Mouse (Mus musculus): ENCODE data around the gene Cpt2. TPM values are rescaled to one million over a fixed set of nuclear protein-coding genes. Genes with fewer than 3 reads are reported as not detected.

Cpt2 gene
- polyA plus RNA-seq, 1 experiment from 2014 or later = 40.5 TPM

DNA sequence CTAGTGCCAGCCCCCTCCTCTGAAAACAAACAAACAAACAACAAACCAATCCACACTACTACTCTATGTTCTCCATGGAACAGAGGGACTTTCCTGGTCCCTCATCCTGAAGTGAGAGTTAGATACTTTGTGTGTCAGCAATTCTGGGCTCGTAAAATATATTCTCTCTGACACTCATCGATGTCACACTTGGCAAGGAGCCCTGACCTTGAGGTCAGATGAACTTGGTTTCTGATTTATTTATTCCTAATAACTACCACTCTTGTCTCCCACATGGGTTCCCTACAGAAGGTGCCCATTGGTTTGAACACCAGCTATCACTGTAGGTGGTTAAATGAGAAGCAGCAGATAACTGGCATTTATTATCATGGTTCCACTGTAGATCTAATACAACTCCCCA is 3.1 kb downstream of the Cpt2 start:
- Histone ChIP-seq H3K4me3 (replicated peaks) (no peak overlapping the region), H3K27me3 (no peaks in the 10 kb centered on the region), H3K9me3 (replicated peaks) (no peaks in the 10 kb centered on the region), H3K4me1 (replicated peaks) (peaks cover 40% of the 10 kb centered on the region), H3K9ac (no peak overlapping the region), H3K4me2 (no peak overlapping the region), H3K36me3 (replicated peaks) (0 out of 2 replicates have a peak, but pooled peaks cover 4% of the 10 kb centered on the region), H3K27ac (replicated peaks) (no peak overlapping the region)
- WGBS (ENCODE audit: insufficient replicate concordance) = 78% methylated on average over 2 of the region's 2 CpGs
- no peak for ATAC-seq (ENCODE audit: insufficient read depth)

DNA sequence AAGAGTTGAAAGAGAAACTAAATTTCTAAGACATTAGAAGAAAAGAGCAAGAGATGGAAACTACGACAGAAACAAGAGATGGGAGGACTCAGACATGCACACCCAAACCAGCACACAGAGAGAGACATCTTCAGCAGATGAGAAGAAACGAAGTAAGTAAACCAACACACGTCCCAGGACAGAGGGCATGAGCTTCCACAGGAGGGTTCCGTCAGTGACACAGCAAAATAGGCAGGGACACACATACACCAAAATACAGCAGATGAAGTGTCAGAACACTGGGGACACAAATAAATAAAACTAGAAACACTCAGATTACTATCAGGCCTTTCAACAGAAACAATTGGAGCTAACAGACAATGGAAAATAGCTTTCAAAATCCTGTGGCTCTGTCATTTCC is 13.4 kb downstream of the Cpt2 start:
- WGBS (ENCODE audit: insufficient replicate concordance) = 83% methylated on average over 4 of the region's 4 CpGs
- no peak overlapping the region for H3K9ac ChIP-seq
- H3K36me3 ChIP-seq (replicated peaks) = peaks cover 78% of the 10 kb centered on the region
- ATAC-seq (ENCODE audit: insufficient read depth) = no peak
- no peak overlapping the region for H3K27ac ChIP-seq (replicated peaks)
- H3K4me2 ChIP-seq = no peak overlapping the region
- no peaks in the 10 kb centered on the region for H3K27me3 ChIP-seq
- H3K4me3 ChIP-seq (replicated peaks) = no peak overlapping the region
- H3K4me1 ChIP-seq (replicated peaks) = no peaks in the 10 kb centered on the region
- no peaks in the 10 kb centered on the region for H3K9me3 ChIP-seq (replicated peaks)

DNA sequence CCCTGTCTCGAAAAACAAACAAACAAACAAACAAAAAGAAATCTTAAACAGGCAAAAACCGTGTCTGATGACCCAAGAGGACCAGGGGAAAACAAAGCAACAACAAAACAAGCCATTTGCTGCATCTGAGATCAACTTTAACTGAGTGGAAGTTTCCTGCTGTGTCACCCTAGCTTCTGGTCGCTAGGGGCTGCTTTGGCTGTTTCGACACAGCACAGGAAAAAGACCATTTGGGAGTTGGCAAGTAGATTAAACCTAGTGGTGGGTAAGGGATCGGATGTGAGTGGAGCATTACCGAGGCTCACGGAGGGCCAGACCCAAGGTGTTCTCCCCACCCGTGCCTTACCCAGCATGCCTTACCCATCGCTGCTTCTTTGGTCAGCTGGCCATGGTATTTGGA is 16.8 kb downstream of the Cpt2 start:
- Histone ChIP-seq H3K9ac (no peak overlapping the region), H3K4me1 (replicated peaks) (peaks cover 3% of the 10 kb centered on the region), H3K4me2 (no peak overlapping the region), H3K9me3 (replicated peaks) (no peaks in the 10 kb centered on the region), H3K27me3 (no peaks in the 10 kb centered on the region), H3K36me3 (replicated peaks) (peaks cover 75% of the 10 kb centered on the region), H3K4me3 (replicated peaks) (no peak overlapping the region), H3K27ac (replicated peaks) (no peak overlapping the region)
- ATAC-seq (ENCODE audit: insufficient read depth) = no peak
- 69% methylated on average over 9 of the region's 9 CpGs for WGBS (ENCODE audit: insufficient replicate concordance)

DNA sequence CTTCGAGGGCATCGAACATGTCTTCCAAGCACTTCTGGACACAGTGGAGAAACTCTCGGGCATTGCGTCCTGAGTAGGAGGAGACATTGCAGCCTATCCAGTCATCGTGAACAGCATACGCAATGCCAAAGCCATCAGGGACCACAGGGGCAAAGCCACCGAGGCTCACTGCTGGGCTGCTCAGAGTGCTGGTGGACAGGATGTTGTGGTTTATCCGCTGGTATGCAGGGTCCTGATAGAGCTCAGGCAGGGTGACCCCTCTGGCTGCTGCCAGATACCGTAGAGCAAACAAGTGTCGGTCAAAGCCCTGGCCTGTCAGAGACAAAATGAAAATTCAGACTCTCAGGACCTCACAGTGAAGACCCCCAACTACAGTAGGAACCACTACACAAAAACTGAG is 19.2 kb downstream of the Cpt2 start:
- Histone ChIP-seq H3K27ac (replicated peaks) (no peak overlapping the region), H3K27me3 (no peaks in the 10 kb centered on the region), H3K9me3 (replicated peaks) (no peaks in the 10 kb centered on the region), H3K36me3 (replicated peaks) (peaks cover 54% of the 10 kb centered on the region), H3K4me3 (replicated peaks) (no peak overlapping the region), H3K9ac (no peak overlapping the region), H3K4me2 (no peak overlapping the region), H3K4me1 (replicated peaks) (peaks cover 11% of the 10 kb centered on the region)
- 35% methylated on average over 10 of the region's 10 CpGs for WGBS (ENCODE audit: insufficient replicate concordance)
- no peak for ATAC-seq (ENCODE audit: insufficient read depth)

DNA sequence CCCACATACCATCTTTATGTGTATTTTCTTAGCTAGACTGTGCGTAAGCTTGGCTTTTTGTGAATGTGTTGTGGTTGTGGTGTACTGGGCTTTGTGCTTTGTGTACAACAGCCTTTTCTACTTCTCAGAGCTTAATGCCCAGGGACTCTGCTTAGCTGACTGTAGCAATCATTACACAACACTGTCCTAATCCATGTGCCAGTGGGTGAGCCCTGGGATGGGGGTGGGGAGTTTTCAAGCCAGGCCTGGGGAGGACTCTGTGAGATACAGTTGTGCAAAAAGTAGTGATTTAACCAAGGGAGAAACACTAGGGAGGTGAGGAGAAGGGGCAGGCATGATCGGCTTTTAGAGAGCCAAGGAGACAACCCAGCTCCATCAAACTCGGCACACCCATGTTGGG is 23.2 kb downstream of the Cpt2 start:
- no peak overlapping the region for H3K9ac ChIP-seq

DNA sequence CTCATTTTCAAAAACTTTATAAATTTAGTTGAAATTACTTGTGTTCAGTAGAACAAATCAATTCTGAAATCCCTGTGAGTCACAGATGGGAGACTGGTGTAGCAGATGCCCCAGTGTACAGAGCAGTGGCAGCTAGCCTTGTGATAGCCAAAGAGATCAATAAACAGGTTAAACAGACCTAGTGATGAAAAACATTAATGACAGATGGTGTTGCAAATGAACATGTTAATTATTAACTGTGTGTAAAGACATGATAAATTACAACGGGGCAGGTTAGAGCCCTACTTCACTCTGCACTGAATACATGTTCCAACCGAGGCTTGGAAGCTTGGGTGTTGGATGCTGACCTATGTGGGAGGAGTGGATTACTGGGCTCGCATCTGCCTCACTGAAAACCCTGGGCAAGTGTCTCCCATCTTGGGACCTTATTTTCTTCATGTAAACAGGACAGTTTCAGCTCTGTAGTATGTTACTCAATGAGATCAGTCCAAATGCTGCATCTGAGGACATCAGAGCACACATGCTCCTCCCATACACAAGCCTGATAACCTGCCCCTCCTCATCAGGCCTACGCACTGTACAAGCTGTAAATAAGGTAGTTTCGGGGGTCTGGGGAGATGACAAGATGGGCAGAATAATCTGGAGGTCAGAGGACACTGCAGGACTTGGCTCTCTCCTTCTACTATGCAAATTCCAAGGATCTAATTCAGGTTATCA is 24.0 kb downstream of the Cpt2 start:
- peaks cover 11% of the 10 kb centered on the region for H3K4me1 ChIP-seq (replicated peaks)
- no peaks in the 10 kb centered on the region for H3K27me3 ChIP-seq
- ATAC-seq (ENCODE audit: insufficient read depth) = peak; percentile 67
- H3K9ac ChIP-seq = no peak overlapping the region
- H3K9me3 ChIP-seq (replicated peaks) = no peaks in the 10 kb centered on the region
- WGBS (ENCODE audit: insufficient replicate concordance) = 56% methylated on average over 5 of the region's 5 CpGs
- peak overlapping the region; percentile 33; the same call in 1 of the 2 replicates for H3K4me2 ChIP-seq
- H3K36me3 ChIP-seq (replicated peaks) = peaks cover 44% of the 10 kb centered on the region
- no peak overlapping the region for H3K4me3 ChIP-seq (replicated peaks)
- H3K27ac ChIP-seq (replicated peaks) = peak overlapping the region; percentile 70

More for the DNA sequence above, 23.2 kb downstream of the Cpt2 start:
- Histone ChIP-seq H3K27me3 (no peaks in the 10 kb centered on the region), H3K27ac (replicated peaks) (peak overlapping the region; percentile 70), H3K36me3 (replicated peaks) (peaks cover 46% of the 10 kb centered on the region), H3K4me2 (0 out of 2 replicates have a peak overlapping the region, but pooled peaks have one; percentile 33), H3K4me3 (replicated peaks) (no peak overlapping the region), H3K4me1 (replicated peaks) (peaks cover 11% of the 10 kb centered on the region), H3K9me3 (replicated peaks) (no peaks in the 10 kb centered on the region)
- ATAC-seq (ENCODE audit: insufficient read depth) = peak; percentile 56
- WGBS (ENCODE audit: insufficient replicate concordance) = 58% methylated on average over 3 of the region's 3 CpGs

DNA sequence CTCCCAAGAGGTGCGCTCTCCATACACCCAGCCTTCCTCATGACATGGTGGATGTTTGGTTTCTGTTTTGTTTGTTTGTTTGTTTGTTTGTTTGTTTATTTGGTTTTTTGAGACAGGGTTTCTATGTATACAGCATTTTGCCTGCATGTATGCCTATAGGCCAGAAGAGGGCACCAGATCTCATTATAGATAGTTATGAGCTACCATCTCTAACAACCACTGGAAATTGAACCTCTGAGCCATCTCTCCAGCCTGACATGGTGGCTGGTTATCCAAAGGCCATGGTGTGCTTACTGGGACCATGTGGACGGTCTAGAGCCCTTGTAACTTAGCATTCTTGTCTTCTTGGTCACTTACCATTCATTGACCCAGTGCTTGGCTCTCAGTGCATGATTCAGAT is 30.7 kb downstream of the Cpt2 start:
- no peak overlapping the region for H3K4me2 ChIP-seq
- ATAC-seq (ENCODE audit: insufficient read depth) = no peak
- 63% methylated on average over 2 of the region's 2 CpGs for WGBS (ENCODE audit: insufficient replicate concordance)
- no peak overlapping the region for H3K4me3 ChIP-seq (replicated peaks)
- H3K4me1 ChIP-seq (replicated peaks) = peaks cover 30% of the 10 kb centered on the region
- H3K27me3 ChIP-seq = no peaks in the 10 kb centered on the region
- no peak overlapping the region for H3K9ac ChIP-seq
- H3K27ac ChIP-seq (replicated peaks) = no peak overlapping the region
- H3K9me3 ChIP-seq (replicated peaks) = no peaks in the 10 kb centered on the region
- peaks cover 49% of the 10 kb centered on the region for H3K36me3 ChIP-seq (replicated peaks)

DNA sequence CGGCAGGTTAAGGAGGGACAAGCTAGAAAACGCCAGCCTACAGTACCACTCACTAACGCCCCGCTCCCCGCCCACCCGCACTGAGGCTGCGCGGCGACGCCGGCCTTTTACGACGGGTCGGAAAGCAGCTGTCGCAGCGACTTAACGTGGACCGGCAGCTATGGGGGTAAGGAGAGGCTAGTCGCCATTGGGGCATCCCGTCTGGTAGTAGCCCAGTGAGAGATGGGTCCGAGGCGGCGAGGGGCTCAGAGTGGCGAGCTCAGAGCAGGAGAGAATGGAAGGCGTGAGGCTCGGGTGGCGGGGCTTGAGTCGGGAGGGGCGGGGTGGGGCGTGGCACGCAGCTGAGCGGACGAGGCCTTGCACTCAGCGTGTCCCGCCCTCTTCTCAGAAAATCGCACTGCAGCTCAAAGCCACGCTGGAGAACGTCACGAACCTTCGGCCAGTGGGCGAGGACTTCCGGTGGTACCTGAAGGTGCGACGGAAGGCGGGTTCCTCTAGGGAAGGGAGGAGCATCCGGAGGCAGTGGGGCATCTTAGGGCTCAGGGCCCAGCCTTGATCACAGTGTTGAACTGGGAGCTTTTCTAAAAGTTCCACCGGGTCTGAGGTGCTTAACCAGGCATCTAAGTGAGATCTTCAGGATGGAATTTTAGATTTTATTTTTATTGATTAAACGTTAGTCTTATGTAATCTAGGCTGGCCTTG is 33.5 kb downstream of the Cpt2 start, which contains the start of gene 0610037L13Rik:
Gene 0610037L13Rik, plus strand, starts transcription at position 83 of the 702 bp plus-strand sequence.
- Histone ChIP-seq H3K27me3 (no peaks in the 10 kb centered on the region), H3K9ac (peak within 1 kb of the TSS; percentile 63), H3K9me3 (replicated peaks) (no peaks in the 10 kb centered on the region), H3K4me3 (replicated peaks) (peak within 1 kb of the TSS; percentile 73), H3K36me3 (replicated peaks) (peaks cover 50% of the 10 kb centered on the region), H3K4me1 (replicated peaks) (peaks cover 30% of the 10 kb centered on the region), H3K27ac (replicated peaks) (peak within 1 kb of the TSS; percentile 80), H3K4me2 (peak within 1 kb of the TSS; percentile 93)
- ATAC-seq (ENCODE audit: insufficient read depth) = peak; percentile 92
- WGBS (ENCODE audit: insufficient replicate concordance) = under 1% methylated on average over 48 of the region's 48 CpGs

DNA sequence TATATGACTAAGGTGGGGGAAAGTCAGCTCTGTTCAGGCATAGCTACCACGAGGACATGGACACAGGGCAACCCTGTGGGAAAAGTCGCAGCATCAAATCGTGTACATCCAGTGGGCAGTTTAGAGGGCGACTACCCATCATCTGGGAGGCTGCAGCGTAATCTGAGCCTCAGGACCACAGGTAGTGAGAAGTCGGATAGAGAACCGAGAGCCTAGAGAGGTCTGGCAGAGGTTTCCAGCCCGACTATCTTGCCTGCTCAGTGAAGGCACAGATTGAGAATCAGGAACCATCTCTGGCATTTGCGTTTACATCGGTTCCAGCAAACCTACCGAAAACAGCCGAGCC is 34.1 kb downstream of the Cpt2 start:
- peaks cover 30% of the 10 kb centered on the region for H3K4me1 ChIP-seq (replicated peaks)
- peaks cover 50% of the 10 kb centered on the region for H3K36me3 ChIP-seq (replicated peaks)
- peak overlapping the region; percentile 73 for H3K4me3 ChIP-seq (replicated peaks)
- peak overlapping the region; percentile 63 for H3K9ac ChIP-seq
- no peaks in the 10 kb centered on the region for H3K27me3 ChIP-seq
- WGBS (ENCODE audit: insufficient replicate concordance) = 2% methylated on average over 12 of the region's 12 CpGs
- H3K4me2 ChIP-seq = peak overlapping the region; percentile 93
- no peaks in the 10 kb centered on the region for H3K9me3 ChIP-seq (replicated peaks)
- H3K27ac ChIP-seq (replicated peaks) = peak overlapping the region; percentile 80
- ATAC-seq (ENCODE audit: insufficient read depth) = peak; percentile 14

DNA sequence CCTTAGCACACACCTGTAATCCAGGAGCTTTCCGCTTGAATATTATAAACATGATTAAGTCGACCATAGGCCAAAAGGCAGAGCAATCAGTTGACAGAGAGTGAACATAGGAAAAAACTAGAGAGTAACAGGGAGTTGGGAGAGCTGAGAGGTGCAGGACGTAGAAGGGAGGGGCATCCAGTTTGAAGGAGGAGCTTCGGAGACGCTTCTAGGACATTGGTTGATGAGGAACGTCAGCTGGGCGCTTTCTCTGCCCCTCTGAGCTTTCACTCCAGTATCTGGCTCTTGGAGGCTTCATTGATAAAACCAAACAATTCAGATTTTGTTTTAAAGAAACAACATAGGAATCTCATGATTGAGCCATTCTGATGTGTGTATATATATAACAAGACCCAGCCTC is 37.0 kb downstream of the Cpt2 start:
- 80% methylated on average over 7 of the region's 7 CpGs for WGBS (ENCODE audit: insufficient replicate concordance)
- peaks cover 57% of the 10 kb centered on the region for H3K36me3 ChIP-seq (replicated peaks)
- no peak for ATAC-seq (ENCODE audit: insufficient read depth)

DNA sequence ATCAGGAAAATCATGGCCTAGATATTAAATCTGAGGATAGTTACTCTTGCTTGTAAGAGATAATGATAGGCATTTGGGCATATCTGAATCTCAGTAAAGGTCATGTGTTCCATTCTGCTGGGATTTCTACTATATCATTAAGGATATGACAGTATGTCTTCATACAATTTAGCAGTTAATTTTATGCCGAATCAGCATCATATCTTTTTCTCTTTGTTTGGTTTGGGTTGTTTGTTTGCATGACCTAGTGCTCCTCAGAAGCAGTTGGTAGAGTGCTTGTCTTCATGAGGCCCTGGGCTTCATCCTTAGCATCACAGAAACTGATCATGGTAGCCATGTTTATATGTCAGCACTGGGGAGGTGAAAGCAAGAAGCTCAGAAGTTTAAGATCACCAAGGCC is 41.8 kb downstream of the Cpt2 start:
- Histone ChIP-seq H3K4me2 (no peak overlapping the region), H3K9me3 (replicated peaks) (no peaks in the 10 kb centered on the region), H3K36me3 (replicated peaks) (peaks cover 56% of the 10 kb centered on the region), H3K9ac (no peak overlapping the region), H3K27me3 (no peaks in the 10 kb centered on the region), H3K27ac (replicated peaks) (no peak overlapping the region), H3K4me1 (replicated peaks) (peaks cover 26% of the 10 kb centered on the region), H3K4me3 (replicated peaks) (no peak overlapping the region)
- no peak for ATAC-seq (ENCODE audit: insufficient read depth)
- WGBS (ENCODE audit: insufficient replicate concordance) = 81% methylated on average over 1 of the region's 1 CpGs

More for the DNA sequence above, 37.0 kb downstream of the Cpt2 start:
- Histone ChIP-seq H3K4me1 (replicated peaks) (peaks cover 31% of the 10 kb centered on the region), H3K27ac (replicated peaks) (no peak overlapping the region), H3K9me3 (replicated peaks) (no peaks in the 10 kb centered on the region), H3K4me3 (replicated peaks) (no peak overlapping the region), H3K4me2 (no peak overlapping the region), H3K9ac (no peak overlapping the region), H3K27me3 (no peaks in the 10 kb centered on the region)

All from liver, embryonic 15.5 days (tissue).